Mouse (Mus musculus) intestine, embryonic 16.5 days (tissue): Measurements from ENCODE around the gene Pold1. TPM values are rescaled to one million over a fixed set of nuclear protein-coding genes. Genes with fewer than 3 reads are reported as not detected.

Experiments
- ATAC-seq: fragments of 200-750 bp; cut with Nextera tagmentation; 2 replicates; pipeline ENCODE4 v1.8.0; 2017; ENCODE audit warnings: moderate TSS enrichment, moderate library complexity
- H3K27ac ChIP-seq: fragments of 300-500 bp; sonication (generic); 2 replicates; pipeline ENCODE4 v1.5.1; 2014; ENCODE audit warnings: mild to moderate bottlenecking, low read length
- H3K27me3 ChIP-seq: fragments of 300-500 bp; sonication (generic); replicated peaks from 2 replicates; pipeline ENCODE4 v1.6.1; 2014; ENCODE audit warnings: low read length, control low read depth, mixed read lengths; ENCODE audit not compliant: control insufficient read depth, insufficient read depth
- H3K36me3 ChIP-seq: fragments of 300-500 bp; sonication (generic); 2 replicates; pipeline ENCODE4 v1.6.1; 2014; ENCODE audit warnings: low read length, control low read depth; ENCODE audit not compliant: control insufficient read depth, insufficient read depth
- H3K4me1 ChIP-seq: fragments of 300-500 bp; sonication (generic); 2 replicates; pipeline ENCODE4 v1.6.1; 2014; ENCODE audit warnings: low read length, control low read depth, mixed read lengths; ENCODE audit not compliant: control insufficient read depth, insufficient read depth
- H3K4me2 ChIP-seq: fragments of 300-500 bp; sonication (generic); 2 replicates; pipeline ENCODE4 v1.6.1; 2014; ENCODE audit warnings: low read depth, low read length, control low read depth
- H3K4me3 ChIP-seq: fragments of 300-500 bp; sonication (generic); 2 replicates; pipeline ENCODE4 v1.5.1; 2014; ENCODE audit warnings: mild to moderate bottlenecking, low read length
- H3K9ac ChIP-seq: fragments of 300-500 bp; sonication (generic); 2 replicates; pipeline ENCODE4 v1.6.1; 2014; ENCODE audit warnings: low read depth, low read length
- H3K9me3 ChIP-seq: fragments of 300-500 bp; sonication (generic); 2 replicates; pipeline ENCODE4 v1.6.1; 2016; ENCODE audit warnings: low read length, control low read depth; ENCODE audit not compliant: control insufficient read depth
- WGBS: fragments of 180-500 bp; shearing (Covaris S2); extraction: QIAGEN DNeasy Blood & Tissue Kit; methylation state at CpG from one replicate; pipeline ENCODE4 v1.1.7; 2014; 5-methylcytosine and 5-hydroxymethylcytosine counted together
- polyA plus RNA-seq: library from polyadenylated mRNA; unstranded; fragments of >200 nt; fragmentation: Nextera tagmentation; extraction: Ambion mirVana; gene quantifications from 2 replicates; pipeline ENCODE4 v1.2.1, GENCODE M21; 2015

The Pold1 gene
- polyA plus RNA-seq, 1 experiment from 2014 or later = 76.4 TPM

- Histone ChIP-seq H3K4me1 (peaks cover 6% of the 10 kb centered on the region), H3K9me3 (no peaks in the 10 kb centered on the region), H3K4me3 (no peak overlapping the region), H3K36me3 (peaks cover 18% of the 10 kb centered on the region), H3K27ac (no peak overlapping the region), H3K9ac (no peak overlapping the region), H3K4me2 (no peak overlapping the region), H3K27me3 (no peaks in the 10 kb centered on the region)
- whole genome bisulfite sequencing = 94% methylated on average over 11 of the region's 11 CpGs
- no peak for ATAC-seq
Measured at GRCm38 (mm10) chr7:44542555-44542954, 6.1 kb downstream of the Pold1 start.

- Histone ChIP-seq H3K27ac (no peak overlapping the region), H3K9me3 (no peaks in the 10 kb centered on the region), H3K4me1 (no peaks in the 10 kb centered on the region), H3K36me3 (peaks cover 15% of the 10 kb centered on the region), H3K4me2 (no peak overlapping the region), H3K27me3 (no peaks in the 10 kb centered on the region), H3K9ac (no peak overlapping the region), H3K4me3 (no peak overlapping the region)
- 92% methylated on average over 41 of the region's 41 CpGs for WGBS
- ATAC-seq = no peak
Measured at GRCm38 (mm10) chr7:44538756-44539624, 9.7 kb downstream of the Pold1 start.

GRCm38 (mm10) chr7:44537496-44537895 lies 11.2 kb downstream of the Pold1 start:
- H3K27ac ChIP-seq = no peak overlapping the region
- no peak for ATAC-seq

GRCm38 (mm10) chr7:44537009-44537408 lies 11.6 kb downstream of the Pold1 start:
- H3K4me3 ChIP-seq = no peak overlapping the region
- H3K9me3 ChIP-seq = no peaks in the 10 kb centered on the region
- no peaks in the 10 kb centered on the region for H3K27me3 ChIP-seq
- no peak overlapping the region for H3K27ac ChIP-seq
- peaks cover 13% of the 10 kb centered on the region for H3K36me3 ChIP-seq
- no peak overlapping the region for H3K9ac ChIP-seq
- H3K4me2 ChIP-seq = no peak overlapping the region
- peaks cover 3% of the 10 kb centered on the region; the same call in 1 of the 2 replicates for H3K4me1 ChIP-seq
- no peak for ATAC-seq
- 78% methylated on average over 7 of the region's 7 CpGs for WGBS

More at GRCm38 (mm10) chr7:44537496-44537895, 11.2 kb downstream of the Pold1 start:
- no peak overlapping the region for H3K4me3 ChIP-seq
- H3K9ac ChIP-seq = no peak overlapping the region
- no peaks in the 10 kb centered on the region for H3K9me3 ChIP-seq
- 92% methylated on average over 13 of the region's 13 CpGs for whole genome bisulfite sequencing
- no peak overlapping the region for H3K4me2 ChIP-seq
- H3K4me1 ChIP-seq = no peaks in the 10 kb centered on the region
- H3K36me3 ChIP-seq = peaks cover 15% of the 10 kb centered on the region
- H3K27me3 ChIP-seq = no peaks in the 10 kb centered on the region

- H3K4me2 ChIP-seq = no peak overlapping the region
- WGBS = 80% methylated on average over 6 of the region's 6 CpGs
- H3K27me3 ChIP-seq = no peaks in the 10 kb centered on the region
- no peak overlapping the region for H3K9ac ChIP-seq
- H3K4me1 ChIP-seq = peaks cover 3% of the 10 kb centered on the region; the same call in 1 of the 2 replicates
- no peaks in the 10 kb centered on the region for H3K9me3 ChIP-seq
- H3K27ac ChIP-seq = no peak overlapping the region
- no peak for ATAC-seq
- peaks cover 11% of the 10 kb centered on the region for H3K36me3 ChIP-seq
- no peak overlapping the region for H3K4me3 ChIP-seq
Measured at GRCm38 (mm10) chr7:44536590-44536968, 12.1 kb downstream of the Pold1 start.

- no peak for ATAC-seq
- Histone ChIP-seq H3K4me3 (no peak overlapping the region), H3K9me3 (no peaks in the 10 kb centered on the region), H3K4me2 (no peak overlapping the region), H3K9ac (0 out of 2 replicates have a peak overlapping the region, but pooled peaks have one; percentile 10), H3K27ac (no peak overlapping the region), H3K4me1 (peaks cover 3% of the 10 kb centered on the region; the same call in 1 of the 2 replicates), H3K36me3 (peaks cover 4% of the 10 kb centered on the region), H3K27me3 (no peaks in the 10 kb centered on the region)
- WGBS = 91% methylated on average over 27 of the region's 27 CpGs
Measured at GRCm38 (mm10) chr7:44535657-44536589, 12.7 kb downstream of the Pold1 start.

GRCm38 (mm10) chr7:44534656-44535441 lies 13.8 kb downstream of the Pold1 start:
- 81% methylated on average over 19 of the region's 19 CpGs for WGBS
- Histone ChIP-seq H3K4me2 (no peak overlapping the region), H3K27ac (no peak overlapping the region), H3K4me1 (peaks cover 3% of the 10 kb centered on the region; the same call in 1 of the 2 replicates), H3K36me3 (no peaks in the 10 kb centered on the region; the same call in 1 of the 2 replicates), H3K9me3 (no peaks in the 10 kb centered on the region), H3K4me3 (no peak overlapping the region), H3K9ac (no peak overlapping the region), H3K27me3 (no peaks in the 10 kb centered on the region)
- ATAC-seq = no peak

GRCm38 (mm10) chr7:44534242-44534641 lies 14.4 kb downstream of the Pold1 start:
- no peaks in the 10 kb centered on the region; the same call in 1 of the 2 replicates for H3K36me3 ChIP-seq
- no peak for ATAC-seq
- no peaks in the 10 kb centered on the region for H3K27me3 ChIP-seq

More at GRCm38 (mm10) chr7:44534242-44534641, 14.4 kb downstream of the Pold1 start:
- H3K4me1 ChIP-seq = peaks cover 3% of the 10 kb centered on the region; the same call in 1 of the 2 replicates
- WGBS = 81% methylated on average over 13 of the region's 13 CpGs
- no peak overlapping the region for H3K4me2 ChIP-seq
- H3K4me3 ChIP-seq = no peak overlapping the region
- H3K9me3 ChIP-seq = no peaks in the 10 kb centered on the region
- H3K9ac ChIP-seq = no peak overlapping the region
- H3K27ac ChIP-seq = no peak overlapping the region
